Mouse (Mus musculus) liver, adult 2 months (tissue): ENCODE measurements at regions not wholly inside any gene's neighbourhood (a gene's known extent, or its start where the extent isn't known, plus 50 kb on each side); places are given as distances from the start of the nearest gene placed in this dataset.

Experiments
- DNase-seq: peaks from one replicate; pipeline ENCODE4 v3.0.0-alpha.2; 2011; ENCODE audit warnings: low read depth, low spot score; ENCODE audit errors: extremely low read depth
- H3K27ac ChIP-seq: fragments of 200-500 bp; replicated peaks from 2 replicates; pipeline ENCODE4 v1.5.1; 2012; ENCODE audit warnings: low read depth, mild to moderate bottlenecking, control low read depth, inconsistent platforms, low read length; ENCODE audit not compliant: insufficient read depth
- H3K27me3 ChIP-seq: fragments of 200-500 bp; 2 replicates; pipeline ENCODE4 v1.6.1; 2012; ENCODE audit warnings: mild to moderate bottlenecking, moderate library complexity, low read length, inconsistent platforms; ENCODE audit not compliant: control insufficient read depth, insufficient read depth
- H3K36me3 ChIP-seq: fragments of 200-500 bp; 2 replicates; pipeline ENCODE4 v1.6.1; 2012; ENCODE audit warnings: low read length, inconsistent platforms; ENCODE audit not compliant: control insufficient read depth, insufficient read depth
- H3K4me1 ChIP-seq: fragments of 200-500 bp; 2 replicates; pipeline ENCODE4 v1.6.1; 2011; ENCODE audit warnings: low read length; ENCODE audit not compliant: control insufficient read depth, insufficient read depth
- H3K4me3 ChIP-seq: fragments of 200-500 bp; 2 replicates; pipeline ENCODE4 v1.5.1; 2011; ENCODE audit warnings: low read depth, mild to moderate bottlenecking, control low read depth, low read length, moderate library complexity; ENCODE audit not compliant: insufficient read depth
- H3K79me2 ChIP-seq: fragments of 200-500 bp; 2 replicates; pipeline ENCODE4 v1.6.1; 2012; ENCODE audit warnings: inconsistent platforms, mild to moderate bottlenecking, low read length, moderate library complexity; ENCODE audit not compliant: control insufficient read depth, insufficient read depth
- H3K9ac ChIP-seq: fragments of 200-500 bp; 2 replicates; pipeline ENCODE4 v1.6.1; 2012; ENCODE audit warnings: low read depth, mild to moderate bottlenecking, control low read depth, inconsistent platforms, low read length
- CTCF ChIP-seq: fragments of 200-500 bp; IDR thresholded peaks from 2 replicates; pipeline ENCODE4 v1.5.1; 2011; ENCODE audit warnings: low read depth, low read length, control low read depth
- POLR2A ChIP-seq: fragments of 200-500 bp; IDR thresholded peaks from 2 replicates; pipeline ENCODE4 v1.6.1; 2011; ENCODE audit warnings: low read length, control low read depth; ENCODE audit not compliant: insufficient read depth; ENCODE audit errors: extremely low read depth
- WGBS: fragments of 180-500 bp; shearing (Covaris S2); methylation state at CpG from one replicate; pipeline ENCODE4 v1.1.7; 2018; 5-methylcytosine and 5-hydroxymethylcytosine counted together

GRCm38 (mm10) chr10:92298693-92299092 is 423.5 kb downstream of the Nedd1 start:
- DNase-seq, result no peak
- Histone ChIP-seq H3K9ac (no peak overlapping the region), H3K27ac (no peak overlapping the region), H3K4me1 (no peaks in the 10 kb centered on the region), H3K36me3 (no peaks in the 10 kb centered on the region), H3K79me2 (no peaks in the 10 kb centered on the region), H3K27me3 (no peaks in the 10 kb centered on the region), H3K4me3 (no peak overlapping the region)
- WGBS, result 59% methylated on average over 13 of the region's 13 CpGs
- TF ChIP-seq CTCF, result no peak
- no peak for TF ChIP-seq POLR2A

DNA sequence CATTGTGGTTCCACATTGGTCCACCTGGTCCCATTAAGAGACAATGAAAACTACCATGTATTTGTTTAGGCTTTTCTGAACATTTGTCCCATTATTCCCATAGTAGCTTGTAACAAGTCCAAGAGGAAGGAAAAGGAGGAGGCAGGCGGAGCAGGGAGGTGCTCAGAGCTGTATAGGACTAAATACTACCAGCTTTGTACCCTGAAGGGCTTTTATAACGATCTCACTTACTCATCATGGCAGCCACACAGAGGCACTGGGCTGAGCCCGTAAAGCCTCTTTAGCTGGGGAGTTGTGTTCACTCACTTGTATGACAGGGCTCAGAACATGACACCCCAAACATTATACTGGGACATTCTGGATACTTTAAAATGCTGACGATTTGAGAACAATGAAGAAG is 425.4 kb downstream of the Nedd1 start:
- no peaks in the 10 kb centered on the region for H3K79me2 ChIP-seq
- no peaks in the 10 kb centered on the region for H3K36me3 ChIP-seq
- H3K27me3 ChIP-seq, result no peaks in the 10 kb centered on the region
- H3K9ac ChIP-seq, result no peak overlapping the region
- no peak for TF ChIP-seq POLR2A
- TF ChIP-seq CTCF, result no peak
- no peaks in the 10 kb centered on the region for H3K4me1 ChIP-seq
- no peak for DNase-seq
- no peak overlapping the region for H3K4me3 ChIP-seq
- 80% methylated on average over 4 of the region's 4 CpGs for WGBS
- H3K27ac ChIP-seq, result no peak overlapping the region

GRCm38 (mm10) chr10:92296303-92296702 is 425.9 kb downstream of the Nedd1 start:
- DNase-seq, result no peak
- 90% methylated on average over 9 of the region's 9 CpGs for WGBS
- no peaks in the 10 kb centered on the region for H3K36me3 ChIP-seq

GRCm38 (mm10) chr10:92293261-92293660 is 429.0 kb downstream of the Nedd1 start:
- no peaks in the 10 kb centered on the region for H3K36me3 ChIP-seq
- no peaks in the 10 kb centered on the region for H3K79me2 ChIP-seq
- no peaks in the 10 kb centered on the region for H3K27me3 ChIP-seq
- no peak overlapping the region for H3K27ac ChIP-seq
- H3K4me1 ChIP-seq, result no peaks in the 10 kb centered on the region
- WGBS, result 53% methylated on average over 4 of the region's 4 CpGs
- no peak for DNase-seq
- no peak overlapping the region for H3K9ac ChIP-seq
- TF ChIP-seq CTCF (no peak), POLR2A (no peak)
- H3K4me3 ChIP-seq, result no peak overlapping the region

More at GRCm38 (mm10) chr10:92296303-92296702, 425.9 kb downstream of the Nedd1 start:
- Histone ChIP-seq H3K27me3 (no peaks in the 10 kb centered on the region), H3K4me1 (no peaks in the 10 kb centered on the region), H3K4me3 (no peak overlapping the region), H3K79me2 (no peaks in the 10 kb centered on the region), H3K27ac (no peak overlapping the region), H3K9ac (no peak overlapping the region)
- TF ChIP-seq CTCF, result no peak
- no peak for TF ChIP-seq POLR2A

DNA sequence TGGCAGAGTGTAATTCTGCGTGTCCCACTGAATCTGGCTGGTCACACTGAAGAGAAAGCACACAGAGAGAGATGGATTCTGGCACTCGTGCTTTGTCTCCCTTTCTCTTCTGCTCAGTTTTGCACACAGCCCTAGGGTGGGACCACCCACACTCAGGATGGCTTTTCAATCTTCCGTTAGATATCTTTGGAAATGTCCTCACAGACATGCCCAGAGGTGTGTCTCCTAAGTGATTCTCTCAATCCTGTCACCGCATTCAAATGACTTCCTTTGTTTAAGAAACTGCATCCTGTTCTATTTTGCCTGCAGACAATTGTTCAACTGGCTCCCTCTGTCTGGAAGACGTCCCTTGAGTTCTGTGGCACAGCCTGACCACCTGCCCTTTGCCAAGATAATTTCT is 433.0 kb downstream of the Nedd1 start:
- no peak for DNase-seq
- Histone ChIP-seq H3K36me3 (no peaks in the 10 kb centered on the region), H3K4me3 (no peak overlapping the region), H3K27ac (no peak overlapping the region), H3K79me2 (no peaks in the 10 kb centered on the region), H3K27me3 (no peaks in the 10 kb centered on the region), H3K9ac (no peak overlapping the region), H3K4me1 (no peaks in the 10 kb centered on the region)
- 69% methylated on average over 5 of the region's 5 CpGs for WGBS
- TF ChIP-seq CTCF (no peak), POLR2A (no peak)

GRCm38 (mm10) chr10:92284231-92284630 is 438.0 kb downstream of the Nedd1 start:
- 60% methylated on average over 4 of the region's 4 CpGs for WGBS
- TF ChIP-seq POLR2A (no peak), CTCF (no peak)

More at GRCm38 (mm10) chr10:92284231-92284630, 438.0 kb downstream of the Nedd1 start:
- no peaks in the 10 kb centered on the region for H3K79me2 ChIP-seq
- no peak for DNase-seq
- H3K36me3 ChIP-seq, result no peaks in the 10 kb centered on the region
- H3K9ac ChIP-seq, result no peak overlapping the region
- H3K27ac ChIP-seq, result no peak overlapping the region
- H3K27me3 ChIP-seq, result no peaks in the 10 kb centered on the region
- no peaks in the 10 kb centered on the region for H3K4me1 ChIP-seq
- H3K4me3 ChIP-seq, result no peak overlapping the region
